In the genomic region with DNA sequence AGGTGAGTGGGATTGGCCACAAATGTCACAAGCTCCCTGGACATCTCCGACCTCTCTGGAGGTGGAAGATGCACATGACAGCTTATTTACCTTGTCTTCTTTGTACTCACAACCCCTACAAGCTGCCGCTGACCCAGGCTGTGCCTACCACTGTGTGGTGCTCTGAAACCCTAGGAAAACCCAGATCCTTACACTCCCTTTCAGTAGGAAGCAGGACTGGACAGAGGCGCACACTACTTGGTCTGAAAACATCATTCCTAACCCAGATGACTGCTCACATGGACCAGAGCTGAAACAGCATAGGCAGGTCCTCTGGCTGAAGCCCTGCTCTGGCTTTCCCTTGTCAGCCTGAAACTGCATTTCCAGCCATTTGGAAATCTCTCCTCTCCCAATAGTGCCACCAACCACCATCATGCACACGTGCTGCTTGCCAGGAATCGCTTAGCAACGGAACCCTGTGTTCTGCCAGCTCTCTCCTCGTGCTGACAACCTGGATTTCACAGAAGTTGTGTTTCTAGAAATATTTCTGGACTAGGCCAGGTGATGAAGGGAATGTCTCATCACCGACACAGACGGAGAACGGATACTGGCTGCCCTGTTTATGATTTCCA, we compare ENCODE assay signal across 8 mouse cellular contexts.
DNase-seq lines count a peak whose midpoint lies in the region; ATAC-seq and TF ChIP-seq lines count a peak whose summit lies in the region.

No protein-coding gene starts in this region.

- H3K9me3 ChIP-seq in forebrain, embryonic 13.5 days (replicated peaks): no peaks in the 10 kb centered on the region
- H3K9me3 ChIP-seq in forebrain, embryonic 12.5 days: no peaks in the 10 kb centered on the region
- H3K9me3 ChIP-seq in midbrain, postnatal 0 days (ENCODE audit: low read length): no peaks in the 10 kb centered on the region
- H3K9me3 ChIP-seq in kidney, embryonic 16.5 days (ENCODE audit: low read length): no peaks in the 10 kb centered on the region
- no peaks in the 10 kb centered on the region for H3K9me3 ChIP-seq in kidney, embryonic 15.5 days (replicated peaks)

- H3K4me1 ChIP-seq in forebrain, embryonic 13.5 days: peaks cover 14% of the 10 kb centered on the region; the same call in 1 of the 2 replicates
- peaks cover 12% of the 10 kb centered on the region; the same call in 1 of the 2 replicates for H3K4me1 ChIP-seq in forebrain, embryonic 12.5 days
- peaks cover 6% of the 10 kb centered on the region; the same call in 1 of the 2 replicates for H3K4me1 ChIP-seq in midbrain, postnatal 0 days (ENCODE audit: insufficient read depth, low read length)
- H3K4me1 ChIP-seq in kidney, embryonic 16.5 days (ENCODE audit: insufficient read depth, low read length): no peaks in the 10 kb centered on the region
- H3K4me1 ChIP-seq in kidney, embryonic 15.5 days: no peaks in the 10 kb centered on the region

- no peak overlapping the region for H3K4me2 ChIP-seq in forebrain, embryonic 13.5 days
- H3K4me2 ChIP-seq in forebrain, embryonic 12.5 days: no peak overlapping the region
- H3K4me2 ChIP-seq in midbrain, postnatal 0 days (ENCODE audit: low read depth, low read length, poor library complexity, severe bottlenecking): no peak overlapping the region
- H3K4me2 ChIP-seq in kidney, embryonic 16.5 days (replicated peaks; ENCODE audit: low read depth, low read length): no peak overlapping the region
- no peak overlapping the region for H3K4me2 ChIP-seq in kidney, embryonic 15.5 days

- no peaks in the 10 kb centered on the region for H3K27me3 ChIP-seq in forebrain, embryonic 13.5 days
- no peaks in the 10 kb centered on the region; the same call in 1 of the 2 replicates for H3K27me3 ChIP-seq in forebrain, embryonic 12.5 days
- no peaks in the 10 kb centered on the region for H3K27me3 ChIP-seq in midbrain, postnatal 0 days (ENCODE audit: insufficient read depth, low read length)
- peaks cover 2% of the 10 kb centered on the region; the same call in 1 of the 2 replicates for H3K27me3 ChIP-seq in kidney, embryonic 16.5 days (ENCODE audit: insufficient read depth, low read length)
- H3K27me3 ChIP-seq in kidney, embryonic 15.5 days: peaks cover 7% of the 10 kb centered on the region; the same call in 1 of the 2 replicates

- no peak overlapping the region for H3K9ac ChIP-seq in forebrain, embryonic 13.5 days
- no peak overlapping the region for H3K9ac ChIP-seq in forebrain, embryonic 12.5 days
- H3K9ac ChIP-seq in midbrain, postnatal 0 days (replicated peaks; ENCODE audit: low read length, poor library complexity, severe bottlenecking): no peak overlapping the region
- no peak overlapping the region for H3K9ac ChIP-seq in kidney, embryonic 16.5 days (replicated peaks; ENCODE audit: low read length)
- no peak overlapping the region for H3K9ac ChIP-seq in kidney, embryonic 15.5 days

- 69% methylated on average over 10 of the region's 10 CpGs for WGBS in forebrain, embryonic 13.5 days
- 82% methylated on average over 10 of the region's 10 CpGs for WGBS in forebrain, embryonic 12.5 days
- WGBS in midbrain, postnatal 0 days: 43% methylated on average over 10 of the region's 10 CpGs
- 68% methylated on average over 10 of the region's 10 CpGs for WGBS in kidney, embryonic 16.5 days
- WGBS in kidney, embryonic 15.5 days: 74% methylated on average over 10 of the region's 10 CpGs

- no peak for TF ChIP-seq CTCF in midbrain, postnatal 0 days (IDR thresholded peaks at IDR 0.05)

- no peaks in the 10 kb centered on the region for H3K36me3 ChIP-seq in forebrain, embryonic 13.5 days (ENCODE audit: poor library complexity, severe bottlenecking)
- H3K36me3 ChIP-seq in forebrain, embryonic 12.5 days (replicated peaks): no peaks in the 10 kb centered on the region
- no peaks in the 10 kb centered on the region for H3K36me3 ChIP-seq in midbrain, postnatal 0 days (ENCODE audit: insufficient read depth, low read length)
- no peaks in the 10 kb centered on the region for H3K36me3 ChIP-seq in kidney, embryonic 16.5 days (ENCODE audit: insufficient read depth, low read length)
- no peaks in the 10 kb centered on the region for H3K36me3 ChIP-seq in kidney, embryonic 15.5 days

- no peak overlapping the region for H3K4me3 ChIP-seq in forebrain, embryonic 13.5 days
- H3K4me3 ChIP-seq in forebrain, embryonic 12.5 days (replicated peaks): no peak overlapping the region
- H3K4me3 ChIP-seq in midbrain, postnatal 0 days (ENCODE audit: low read depth, low read length): no peak overlapping the region
- H3K4me3 ChIP-seq in kidney, embryonic 16.5 days (ENCODE audit: low read length): no peak overlapping the region
- no peak overlapping the region for H3K4me3 ChIP-seq in kidney, embryonic 15.5 days (replicated peaks)

- peak; percentile 76 for ATAC-seq in forebrain, embryonic 13.5 days
- no peak for ATAC-seq in forebrain, embryonic 12.5 days (ENCODE audit: low FRiP score)
- ATAC-seq in midbrain, postnatal 0 days (ENCODE audit: low FRiP score): 0 out of 2 replicates have a peak, but pooled peaks have one; percentile 34
- ATAC-seq in kidney, embryonic 16.5 days (ENCODE audit: low FRiP score, low TSS enrichment): no peak
- no peak for ATAC-seq in kidney, embryonic 15.5 days (replicated peaks; ENCODE audit: low FRiP score)

- DNase-seq in fibroblast of lung, adult 2 months (ENCODE audit: low read depth): peak; percentile 13
- peak; percentile 81 to 90 for DNase-seq in layer of hippocampus, adult 18-20 months (ENCODE audit: low spot score in 2 of 2)
- DNase-seq in midbrain, postnatal 0 days (ENCODE audit: low spot score): peak; percentile 77
- DNase-seq in urinary bladder, adult 2 months (ENCODE audit: low spot score): no peak

- H3K27ac ChIP-seq in forebrain, embryonic 13.5 days: no peak overlapping the region
- H3K27ac ChIP-seq in forebrain, embryonic 12.5 days: no peak overlapping the region
- no peak overlapping the region for H3K27ac ChIP-seq in midbrain, postnatal 0 days (ENCODE audit: low read depth, low read length)
- no peak overlapping the region for H3K27ac ChIP-seq in kidney, embryonic 16.5 days (ENCODE audit: low read length)
- no peak overlapping the region for H3K27ac ChIP-seq in kidney, embryonic 15.5 days

Comparison
In these comparisons a context has a peak if more than half of its experiments do, and no peak if none do; other contexts are left out.
1. ATAC-seq: peak in forebrain, embryonic 13.5 days (single experiment) and midbrain, postnatal 0 days (single experiment); none in forebrain, embryonic 12.5 days (single experiment), kidney, embryonic 16.5 days (single experiment) and kidney, embryonic 15.5 days (single experiment).